Mouse (Mus musculus): Measurements from ENCODE around the gene Gcnt2. TPM values are rescaled to one million over a fixed set of nuclear protein-coding genes. Genes with fewer than 3 reads are reported as not detected.

Gcnt2 gene
- polyA plus RNA-seq, 1 experiment from 2014 or later = 5.3 TPM

DNA sequence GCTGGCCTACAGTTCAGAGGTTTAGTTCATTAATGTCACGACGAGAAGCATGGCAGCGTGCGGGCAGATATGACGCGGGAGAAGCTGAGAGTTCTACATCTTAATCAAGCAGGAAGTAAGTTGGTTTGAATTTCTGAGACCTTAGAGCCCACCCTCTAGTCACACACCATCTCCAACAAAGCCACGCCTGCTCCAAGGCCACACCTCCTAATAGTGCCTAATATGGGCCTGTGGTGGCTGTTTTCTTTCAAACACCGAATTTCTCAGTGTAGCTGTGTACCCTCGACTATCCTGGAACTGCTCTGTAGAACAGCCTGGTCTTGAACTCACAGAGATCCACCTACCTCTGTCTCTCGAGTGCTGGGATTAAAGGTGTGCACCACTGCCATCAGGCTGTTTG lies 108.1 kb downstream of the Gcnt2 start:
- Histone ChIP-seq H3K27ac (ENCODE audit: low read depth, low read length) (no peak overlapping the region), H3K27me3 (replicated peaks; ENCODE audit: control insufficient read depth, insufficient read depth, low read length) (no peaks in the 10 kb centered on the region), H3K4me3 (ENCODE audit: low read length) (no peak overlapping the region), H3K4me1 (ENCODE audit: control insufficient read depth, insufficient read depth, low read depth, low read length) (no peaks in the 10 kb centered on the region), H3K9me3 (ENCODE audit: control insufficient read depth, low read length) (no peaks in the 10 kb centered on the region), H3K9ac (ENCODE audit: low read depth, low read length) (no peak overlapping the region), H3K4me2 (ENCODE audit: low read length) (no peak overlapping the region), H3K36me3 (ENCODE audit: control insufficient read depth, insufficient read depth, low read length) (no peaks in the 10 kb centered on the region)
- 89% methylated on average over 10 of the region's 10 CpGs for WGBS
- ATAC-seq = no peak

DNA sequence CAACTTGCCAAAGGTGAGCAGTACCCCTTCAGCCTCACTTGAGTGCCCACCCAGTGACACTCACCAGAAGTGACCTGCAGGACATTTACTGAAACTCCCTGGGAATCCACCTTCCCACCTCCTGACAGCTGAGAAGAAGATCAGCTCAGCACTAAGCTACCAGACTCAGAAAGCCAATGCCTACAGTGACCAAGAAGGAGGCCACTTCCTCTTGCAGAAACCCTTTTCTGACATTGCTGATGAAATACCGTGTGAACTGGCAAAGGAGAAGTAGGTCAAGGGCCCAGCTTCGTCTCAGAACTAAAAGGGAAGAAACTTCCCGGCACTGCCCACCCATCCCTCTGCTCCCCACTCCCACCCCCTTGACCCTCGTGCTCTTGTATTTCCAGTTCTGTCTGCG lies 109.0 kb downstream of the Gcnt2 start:
- Histone ChIP-seq H3K27me3 (replicated peaks; ENCODE audit: control insufficient read depth, insufficient read depth, low read length) (no peaks in the 10 kb centered on the region), H3K36me3 (ENCODE audit: control insufficient read depth, insufficient read depth, low read length) (no peaks in the 10 kb centered on the region), H3K9me3 (ENCODE audit: control insufficient read depth, low read length) (no peaks in the 10 kb centered on the region), H3K4me3 (ENCODE audit: low read length) (no peak overlapping the region), H3K4me2 (ENCODE audit: low read length) (no peak overlapping the region), H3K9ac (ENCODE audit: low read depth, low read length) (no peak overlapping the region), H3K27ac (ENCODE audit: low read depth, low read length) (no peak overlapping the region), H3K4me1 (ENCODE audit: control insufficient read depth, insufficient read depth, low read depth, low read length) (no peaks in the 10 kb centered on the region)
- WGBS = 73% methylated on average over 5 of the region's 5 CpGs
- ATAC-seq = no peak

DNA sequence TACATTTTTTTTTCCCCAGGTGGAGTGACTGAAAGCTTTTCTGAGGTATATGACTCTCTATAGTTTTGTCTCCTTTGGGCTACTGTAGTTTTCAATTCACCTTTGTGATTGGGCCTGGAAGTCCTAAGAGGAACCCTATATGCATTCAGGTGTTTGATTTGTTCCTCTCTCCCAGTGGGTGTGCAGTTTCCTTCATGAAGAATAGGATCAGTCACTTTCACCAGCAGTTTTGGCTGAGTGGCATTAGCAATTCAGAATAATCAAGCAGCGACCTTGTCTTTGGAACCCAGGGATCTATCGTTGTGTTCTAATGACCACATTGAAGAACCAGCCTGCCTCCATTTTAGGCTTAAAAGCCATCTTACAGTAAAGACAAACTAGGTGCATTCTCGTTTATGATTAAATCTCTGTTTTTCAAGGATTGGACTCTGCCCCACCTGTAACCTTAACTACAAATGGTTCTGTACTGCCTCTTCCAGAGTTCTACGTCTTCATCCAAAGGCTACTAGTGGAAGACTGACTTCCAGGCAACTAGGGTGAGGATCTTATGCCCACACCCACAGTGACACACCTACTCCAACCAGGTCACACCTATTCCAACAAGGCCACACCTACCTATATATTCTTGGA lies 110.3 kb downstream of the Gcnt2 start:
- H3K36me3 ChIP-seq (ENCODE audit: control insufficient read depth, insufficient read depth, low read length) = no peaks in the 10 kb centered on the region
- H3K27me3 ChIP-seq (replicated peaks; ENCODE audit: control insufficient read depth, insufficient read depth, low read length) = no peaks in the 10 kb centered on the region
- WGBS = 93% methylated on average over 4 of the region's 4 CpGs
- no peak overlapping the region for H3K4me3 ChIP-seq (ENCODE audit: low read length)
- H3K9ac ChIP-seq (ENCODE audit: low read depth, low read length) = no peak overlapping the region
- no peaks in the 10 kb centered on the region for H3K9me3 ChIP-seq (ENCODE audit: control insufficient read depth, low read length)
- no peak overlapping the region for H3K27ac ChIP-seq (ENCODE audit: low read depth, low read length)
- no peak for ATAC-seq
- H3K4me2 ChIP-seq (ENCODE audit: low read length) = no peak overlapping the region
- H3K4me1 ChIP-seq (ENCODE audit: control insufficient read depth, insufficient read depth, low read depth, low read length) = no peaks in the 10 kb centered on the region

DNA sequence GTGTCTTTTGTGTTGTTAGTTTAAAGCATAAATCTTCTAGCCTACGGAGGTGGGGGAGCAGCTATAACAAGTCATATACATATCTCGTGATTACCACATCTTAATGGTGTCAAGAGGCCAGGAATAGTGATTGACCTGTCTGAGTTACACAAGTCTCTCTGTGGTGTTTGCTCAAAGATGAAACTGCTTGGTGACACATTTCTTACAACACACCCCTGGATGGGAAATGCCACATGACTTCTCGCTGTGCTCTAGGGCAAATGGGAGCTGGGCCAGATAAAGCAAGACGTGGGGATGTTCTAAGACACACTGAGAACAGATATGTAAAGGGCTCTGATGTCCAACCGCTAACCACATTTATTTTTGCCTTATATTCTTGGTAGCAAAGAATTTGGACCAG lies 111.7 kb downstream of the Gcnt2 start:
- no peak overlapping the region for H3K27ac ChIP-seq (ENCODE audit: low read depth, low read length)
- H3K4me3 ChIP-seq (ENCODE audit: low read length) = no peak overlapping the region
- H3K9ac ChIP-seq (ENCODE audit: low read depth, low read length) = no peak overlapping the region
- H3K4me2 ChIP-seq (ENCODE audit: low read length) = no peak overlapping the region
- ATAC-seq = no peak
- no peaks in the 10 kb centered on the region for H3K4me1 ChIP-seq (ENCODE audit: control insufficient read depth, insufficient read depth, low read depth, low read length)
- 90% methylated on average over 5 of the region's 5 CpGs for WGBS
- no peaks in the 10 kb centered on the region for H3K9me3 ChIP-seq (ENCODE audit: control insufficient read depth, low read length)
- no peaks in the 10 kb centered on the region for H3K36me3 ChIP-seq (ENCODE audit: control insufficient read depth, insufficient read depth, low read length)
- no peaks in the 10 kb centered on the region for H3K27me3 ChIP-seq (replicated peaks; ENCODE audit: control insufficient read depth, insufficient read depth, low read length)

DNA sequence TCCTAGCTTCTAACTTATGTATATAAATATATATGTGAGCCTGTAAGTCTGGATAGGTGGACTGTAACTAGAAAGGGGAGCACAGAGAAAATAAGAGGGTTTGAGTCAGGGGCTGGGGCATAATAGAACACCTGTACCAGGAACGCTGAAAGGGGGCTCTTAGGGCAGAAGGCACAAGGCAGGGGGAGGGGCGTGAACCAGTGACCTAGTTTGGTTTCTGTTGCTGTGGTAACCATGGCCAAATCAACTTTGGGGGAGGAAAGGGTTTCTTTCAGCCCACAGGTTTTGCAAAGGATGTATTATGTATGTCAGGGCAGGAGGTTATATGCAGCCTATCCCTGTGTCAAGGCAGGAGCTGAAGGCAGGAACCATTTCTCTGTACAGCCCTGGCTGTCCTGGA lies 112.3 kb downstream of the Gcnt2 start:
- Histone ChIP-seq H3K4me2 (ENCODE audit: low read length) (no peak overlapping the region), H3K36me3 (ENCODE audit: control insufficient read depth, insufficient read depth, low read length) (no peaks in the 10 kb centered on the region), H3K9ac (ENCODE audit: low read depth, low read length) (no peak overlapping the region), H3K27ac (ENCODE audit: low read depth, low read length) (no peak overlapping the region), H3K4me3 (ENCODE audit: low read length) (no peak overlapping the region), H3K9me3 (ENCODE audit: control insufficient read depth, low read length) (no peaks in the 10 kb centered on the region), H3K27me3 (replicated peaks; ENCODE audit: control insufficient read depth, insufficient read depth, low read length) (no peaks in the 10 kb centered on the region), H3K4me1 (ENCODE audit: control insufficient read depth, insufficient read depth, low read depth, low read length) (no peaks in the 10 kb centered on the region)
- WGBS = 89% methylated on average over 2 of the region's 2 CpGs
- ATAC-seq = no peak

DNA sequence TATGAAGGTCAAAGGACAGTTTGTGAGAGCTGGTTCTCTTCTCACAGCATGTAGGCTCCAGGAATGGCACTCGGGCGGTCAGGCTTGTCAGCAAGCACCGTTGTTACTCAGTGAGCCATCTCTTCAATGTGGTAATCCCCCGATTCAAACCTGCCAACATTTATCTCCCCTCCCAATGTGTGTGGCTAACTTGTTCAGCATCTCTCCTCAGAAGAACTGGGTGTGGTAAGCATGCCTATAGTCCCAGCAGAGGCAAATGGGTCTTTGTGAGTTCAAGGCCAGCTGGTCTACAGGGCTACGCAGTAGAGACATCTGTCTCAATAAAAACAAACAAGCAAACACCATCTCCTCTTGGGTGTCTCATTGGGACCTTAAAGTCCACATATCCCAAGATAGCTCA lies 113.4 kb downstream of the Gcnt2 start:
- Histone ChIP-seq H3K4me3 (ENCODE audit: low read length) (no peak overlapping the region), H3K4me2 (ENCODE audit: low read length) (no peak overlapping the region), H3K9me3 (ENCODE audit: control insufficient read depth, low read length) (no peaks in the 10 kb centered on the region), H3K27ac (ENCODE audit: low read depth, low read length) (no peak overlapping the region), H3K4me1 (ENCODE audit: control insufficient read depth, insufficient read depth, low read depth, low read length) (no peaks in the 10 kb centered on the region), H3K27me3 (replicated peaks; ENCODE audit: control insufficient read depth, insufficient read depth, low read length) (no peaks in the 10 kb centered on the region), H3K36me3 (ENCODE audit: control insufficient read depth, insufficient read depth, low read length) (no peaks in the 10 kb centered on the region), H3K9ac (ENCODE audit: low read depth, low read length) (no peak overlapping the region)
- ATAC-seq = no peak
- 81% methylated on average over 5 of the region's 5 CpGs for WGBS

DNA sequence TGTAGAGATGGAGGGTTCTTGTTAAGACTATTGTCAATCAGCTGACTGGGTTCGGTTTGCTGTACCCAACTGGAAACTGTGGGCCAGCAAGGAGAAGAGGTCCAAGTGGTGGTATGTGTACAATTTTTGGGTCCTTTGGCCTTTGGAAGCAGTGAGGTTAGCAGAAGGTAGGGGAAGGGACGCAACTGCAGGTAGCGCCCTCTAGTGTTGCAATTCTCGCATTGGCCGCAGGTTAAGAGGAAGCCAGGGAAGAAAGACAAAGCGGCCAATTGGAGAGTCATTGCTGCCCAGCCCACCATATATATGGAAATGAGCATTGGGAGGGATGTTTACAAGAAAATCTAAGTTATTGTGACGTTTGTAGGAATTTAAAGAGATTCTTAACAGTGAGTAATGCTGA lies 118.1 kb downstream of the Gcnt2 start:
- H3K36me3 ChIP-seq (ENCODE audit: control insufficient read depth, insufficient read depth, low read length) = no peaks in the 10 kb centered on the region
- no peaks in the 10 kb centered on the region for H3K9me3 ChIP-seq (ENCODE audit: control insufficient read depth, low read length)
- H3K4me3 ChIP-seq (ENCODE audit: low read length) = no peak overlapping the region
- no peaks in the 10 kb centered on the region for H3K4me1 ChIP-seq (ENCODE audit: control insufficient read depth, insufficient read depth, low read depth, low read length)
- H3K9ac ChIP-seq (ENCODE audit: low read depth, low read length) = no peak overlapping the region
- no peak overlapping the region for H3K4me2 ChIP-seq (ENCODE audit: low read length)
- no peak overlapping the region for H3K27ac ChIP-seq (ENCODE audit: low read depth, low read length)
- ATAC-seq = no peak
- WGBS = 10% methylated on average over 7 of the region's 7 CpGs
- H3K27me3 ChIP-seq (replicated peaks; ENCODE audit: control insufficient read depth, insufficient read depth, low read length) = no peaks in the 10 kb centered on the region

DNA sequence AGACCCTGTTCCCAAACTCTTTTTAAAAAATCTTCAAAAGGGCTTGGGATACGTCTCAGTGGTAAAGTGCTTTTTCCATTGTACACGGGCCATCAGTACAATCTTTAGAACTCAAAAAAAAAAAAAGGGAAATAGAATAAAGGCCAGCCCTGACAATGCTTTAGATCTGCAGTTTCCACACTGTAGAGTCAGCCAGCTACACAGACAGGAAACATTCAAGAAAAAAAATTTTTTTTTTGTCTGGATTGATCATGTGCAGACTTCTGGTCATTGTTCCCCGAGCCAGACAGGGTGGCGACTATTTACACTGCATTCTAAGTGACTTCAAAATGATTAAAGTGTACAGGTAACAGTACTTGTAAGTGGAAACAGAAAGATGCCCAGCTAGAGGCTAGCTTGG lies 119.1 kb downstream of the Gcnt2 start:
- Histone ChIP-seq H3K27me3 (replicated peaks; ENCODE audit: control insufficient read depth, insufficient read depth, low read length) (no peaks in the 10 kb centered on the region), H3K4me3 (ENCODE audit: low read length) (no peak overlapping the region), H3K36me3 (ENCODE audit: control insufficient read depth, insufficient read depth, low read length) (no peaks in the 10 kb centered on the region), H3K9me3 (ENCODE audit: control insufficient read depth, low read length) (no peaks in the 10 kb centered on the region), H3K4me1 (ENCODE audit: control insufficient read depth, insufficient read depth, low read depth, low read length) (no peaks in the 10 kb centered on the region), H3K9ac (ENCODE audit: low read depth, low read length) (no peak overlapping the region), H3K4me2 (ENCODE audit: low read length) (no peak overlapping the region), H3K27ac (ENCODE audit: low read depth, low read length) (no peak overlapping the region)
- 76% methylated on average over 4 of the region's 4 CpGs for WGBS
- ATAC-seq = no peak

DNA sequence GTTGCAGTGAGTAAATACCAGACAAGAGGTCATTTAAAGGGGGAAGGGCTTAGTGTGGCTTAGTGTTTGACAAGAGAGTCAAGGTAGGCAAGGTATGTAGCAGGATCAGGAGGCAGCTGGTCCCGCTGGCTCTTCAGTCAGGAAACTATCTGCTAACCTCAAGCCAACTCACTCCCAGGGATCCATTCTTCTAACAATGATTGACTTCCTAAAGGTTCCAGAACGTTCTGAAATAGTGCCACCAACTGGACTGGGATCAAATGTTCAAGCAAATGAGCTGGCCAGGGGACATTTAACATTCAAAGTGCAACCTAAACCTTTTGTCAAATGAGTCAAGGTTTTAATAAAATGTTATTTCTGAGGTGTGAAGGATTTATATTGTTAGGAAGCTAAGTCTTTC lies 119.8 kb downstream of the Gcnt2 start:
- Histone ChIP-seq H3K27ac (ENCODE audit: low read depth, low read length) (no peak overlapping the region), H3K4me3 (ENCODE audit: low read length) (no peak overlapping the region), H3K4me2 (ENCODE audit: low read length) (no peak overlapping the region), H3K4me1 (ENCODE audit: control insufficient read depth, insufficient read depth, low read depth, low read length) (no peaks in the 10 kb centered on the region), H3K27me3 (replicated peaks; ENCODE audit: control insufficient read depth, insufficient read depth, low read length) (no peaks in the 10 kb centered on the region), H3K36me3 (ENCODE audit: control insufficient read depth, insufficient read depth, low read length) (no peaks in the 10 kb centered on the region), H3K9ac (ENCODE audit: low read depth, low read length) (no peak overlapping the region), H3K9me3 (ENCODE audit: control insufficient read depth, low read length) (no peaks in the 10 kb centered on the region)
- WGBS = 74% methylated on average over 2 of the region's 2 CpGs
- ATAC-seq = no peak

DNA sequence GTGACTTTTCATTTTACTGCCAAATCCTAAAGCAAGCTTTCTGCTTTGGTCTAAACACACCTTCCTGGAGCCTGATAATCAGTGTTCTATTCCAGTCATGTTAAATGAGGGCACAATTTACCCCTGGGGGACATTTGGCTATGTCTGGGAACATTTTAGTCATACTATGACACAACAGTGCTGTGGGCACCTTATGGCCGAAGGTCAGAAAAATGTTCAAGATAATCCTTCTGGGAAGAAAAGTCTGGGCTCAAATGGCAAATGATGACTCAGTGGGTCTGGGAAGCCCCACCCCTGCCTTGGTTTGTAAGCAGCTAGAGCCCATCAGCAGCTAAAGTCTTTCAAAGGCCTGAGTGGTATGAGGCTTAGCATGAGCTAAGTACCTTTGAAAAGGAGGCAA lies 123.2 kb downstream of the Gcnt2 start:
- 79% methylated on average over 1 of the region's 1 CpGs for WGBS
- Histone ChIP-seq H3K4me3 (ENCODE audit: low read length) (no peak overlapping the region), H3K27ac (ENCODE audit: low read depth, low read length) (no peak overlapping the region), H3K27me3 (replicated peaks; ENCODE audit: control insufficient read depth, insufficient read depth, low read length) (no peaks in the 10 kb centered on the region), H3K9me3 (ENCODE audit: control insufficient read depth, low read length) (no peaks in the 10 kb centered on the region), H3K36me3 (ENCODE audit: control insufficient read depth, insufficient read depth, low read length) (no peaks in the 10 kb centered on the region), H3K4me1 (ENCODE audit: control insufficient read depth, insufficient read depth, low read depth, low read length) (no peaks in the 10 kb centered on the region), H3K9ac (ENCODE audit: low read depth, low read length) (no peak overlapping the region), H3K4me2 (ENCODE audit: low read length) (no peak overlapping the region)
- no peak for ATAC-seq

Measured in hindbrain, embryonic 16.5 days (tissue).